Mouse (Mus musculus) gonadal fat pad, adult 2 months (tissue): Measurements from ENCODE around the gene Cask. TPM values are rescaled to one million over a fixed set of nuclear protein-coding genes. Genes with fewer than 3 reads are reported as not detected.

ENCODE experiments used
- DNase-seq: peaks from one replicate; pipeline ENCODE4 v3.0.0-alpha.2; 2012; ENCODE audit warnings: low read depth
- polyA plus RNA-seq: library from polyadenylated mRNA; depleted of rRNA; stranded (reverse); fragments of >200 nt; gene quantifications from 2 replicates; pipeline ENCODE4 v1.2.3, GENCODE M21; 2012

The Cask gene
- polyA plus RNA-seq, 1 experiment = 5.1 TPM

GRCm38 (mm10) chrX:13720296-13720829, 130.8 kb downstream of the Cask start:
- no peak for DNase-seq

DNA sequence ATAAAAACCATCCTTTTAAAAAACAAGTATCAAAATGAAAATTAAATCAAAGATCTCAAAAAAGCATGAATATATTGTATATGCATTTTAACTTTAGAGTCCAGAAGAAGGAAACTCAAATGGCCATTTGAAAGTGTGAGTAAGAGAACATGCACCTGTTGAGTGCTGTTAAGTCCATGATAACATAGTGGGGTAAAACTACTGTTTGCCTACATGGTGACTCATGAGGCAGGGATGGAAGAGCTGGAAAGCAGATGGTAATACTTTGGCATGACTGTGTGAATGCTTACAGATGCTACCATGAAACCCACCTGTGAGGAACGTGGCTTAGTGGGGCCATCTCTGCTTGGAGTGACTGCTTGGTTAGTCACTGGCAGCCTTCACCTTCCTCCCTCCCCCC, 132.9 kb downstream of the Cask start:
- no peak for DNase-seq

DNA sequence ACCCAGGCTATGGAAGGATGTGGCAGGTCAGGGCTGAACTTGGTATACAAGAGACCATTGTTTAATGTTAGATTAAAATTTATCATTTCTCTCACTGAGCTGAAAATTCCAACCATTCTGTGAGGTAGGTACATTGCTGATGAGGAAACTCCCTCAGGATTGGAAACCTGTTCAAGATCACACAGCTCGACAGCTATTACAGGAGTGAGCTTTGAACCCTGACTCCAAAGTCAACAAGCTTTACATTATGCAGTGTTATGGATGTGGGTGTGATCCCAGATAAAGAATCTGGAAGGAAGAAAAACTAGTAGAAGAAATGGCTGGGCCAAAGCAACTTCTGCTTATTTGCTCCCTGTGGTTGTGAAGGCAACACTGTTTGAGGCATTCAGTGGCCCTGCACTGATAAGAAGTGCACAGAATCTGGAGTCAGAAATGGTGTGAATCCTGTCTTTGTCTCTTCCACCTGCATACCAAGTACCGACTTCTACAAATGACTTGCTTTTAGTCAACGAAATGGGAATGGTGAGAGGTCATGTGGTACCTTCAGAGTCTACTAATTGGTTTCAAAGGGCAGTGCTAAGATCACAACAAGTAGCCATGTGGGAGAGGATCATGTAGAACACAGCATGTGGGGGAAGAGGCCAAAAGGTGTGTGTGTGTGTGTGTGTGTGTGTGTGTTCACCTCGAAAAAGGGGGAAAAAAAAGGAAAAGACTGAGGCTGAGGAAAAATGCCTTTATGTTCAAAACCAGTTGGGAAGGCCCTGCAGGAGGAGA, 134.2 kb downstream of the Cask start:
- no peak for DNase-seq

GRCm38 (mm10) chrX:13710174-13710573, 141.0 kb downstream of the Cask start:
- no peak for DNase-seq

- no peak for DNase-seq
Measured at GRCm38 (mm10) chrX:13705051-13705450, 146.1 kb downstream of the Cask start.

GRCm38 (mm10) chrX:13700681-13701080, 150.5 kb downstream of the Cask start:
- DNase-seq = no peak

DNA sequence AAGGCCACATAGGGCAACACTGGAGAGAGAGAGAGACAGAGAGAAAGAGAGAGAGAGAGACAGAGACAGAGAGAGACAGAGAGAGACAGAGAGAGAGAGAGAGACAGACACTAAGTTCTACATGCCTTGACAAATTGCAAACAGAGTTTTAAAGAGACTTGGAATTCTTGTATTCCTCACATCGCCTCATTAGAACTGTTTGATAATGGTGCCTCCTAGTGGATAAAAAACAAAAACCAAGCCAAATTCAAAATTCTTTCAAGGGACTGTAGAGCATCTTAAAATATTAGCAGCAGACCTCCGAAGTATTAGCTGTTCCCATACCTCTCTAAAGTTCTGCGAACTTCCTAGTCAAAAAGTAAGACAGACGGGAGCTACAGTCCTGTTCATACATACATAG, 159.3 kb downstream of the Cask start:
- no peak for DNase-seq

GRCm38 (mm10) chrX:13688356-13688755, 162.8 kb downstream of the Cask start:
- DNase-seq = no peak

- no peak for DNase-seq
Measured at GRCm38 (mm10) chrX:13686589-13686988, 164.6 kb downstream of the Cask start.

DNA sequence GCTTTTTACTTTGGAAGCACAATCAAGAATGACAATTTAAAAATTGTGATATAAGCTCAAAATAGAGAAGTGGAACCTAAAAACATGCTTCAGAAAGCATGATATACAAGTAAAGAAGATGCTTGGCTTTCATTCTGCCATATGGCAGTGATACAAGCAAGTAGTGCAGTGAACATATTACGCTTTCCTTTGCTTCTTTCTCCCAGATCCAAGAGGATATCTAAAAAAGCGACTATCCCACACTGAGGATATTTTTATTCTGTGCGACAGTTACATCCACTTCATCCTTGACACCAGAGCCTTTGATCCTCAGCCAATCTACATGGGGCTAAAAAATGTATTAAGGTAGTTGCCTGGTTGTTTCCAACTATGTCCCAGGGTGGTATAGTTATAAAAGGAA, 169.4 kb downstream of the Cask start:
- DNase-seq = no peak

DNA sequence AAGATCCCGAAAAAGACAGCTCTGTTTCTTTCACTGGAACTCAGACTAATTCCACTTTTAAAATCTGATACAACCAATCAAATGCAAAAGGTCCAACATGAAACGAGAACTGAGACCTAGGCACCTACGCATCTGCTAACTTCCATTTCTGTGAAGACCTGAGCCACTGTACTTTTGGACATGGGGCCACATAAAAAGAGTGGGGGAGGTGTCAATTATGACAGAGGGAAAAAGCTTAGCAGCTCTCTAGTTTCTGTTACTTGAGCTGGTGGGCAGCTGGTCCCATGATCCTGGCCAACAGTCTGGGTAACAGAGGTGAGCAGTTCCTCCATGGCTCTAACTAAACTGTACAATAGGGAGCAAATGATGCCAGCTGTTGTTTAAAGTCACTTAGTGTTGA, 178.2 kb downstream of the Cask start:
- DNase-seq = no peak

DNA sequence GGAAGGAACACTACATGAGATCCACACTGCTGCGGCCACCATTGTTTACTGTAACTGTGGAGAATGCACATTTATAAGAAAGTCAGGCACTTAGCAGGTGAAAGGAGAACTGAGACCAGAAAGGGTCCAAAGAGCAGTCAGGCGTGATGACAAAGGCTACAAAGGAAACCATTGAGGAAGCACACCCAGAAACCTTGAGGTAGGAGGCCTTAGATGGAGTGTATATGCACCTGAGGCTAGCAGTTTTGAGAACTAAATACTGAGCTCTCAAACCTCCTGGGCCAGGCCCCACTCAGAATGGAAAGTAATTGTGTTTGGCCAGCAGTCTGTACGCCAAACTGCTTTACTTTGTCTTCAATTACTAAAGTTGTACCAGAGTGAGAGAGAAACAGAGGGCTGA, 180.8 kb downstream of the Cask start:
- no peak for DNase-seq

GRCm38 (mm10) chrX:13668867-13669266, 182.3 kb downstream of the Cask start:
- no peak for DNase-seq

DNA sequence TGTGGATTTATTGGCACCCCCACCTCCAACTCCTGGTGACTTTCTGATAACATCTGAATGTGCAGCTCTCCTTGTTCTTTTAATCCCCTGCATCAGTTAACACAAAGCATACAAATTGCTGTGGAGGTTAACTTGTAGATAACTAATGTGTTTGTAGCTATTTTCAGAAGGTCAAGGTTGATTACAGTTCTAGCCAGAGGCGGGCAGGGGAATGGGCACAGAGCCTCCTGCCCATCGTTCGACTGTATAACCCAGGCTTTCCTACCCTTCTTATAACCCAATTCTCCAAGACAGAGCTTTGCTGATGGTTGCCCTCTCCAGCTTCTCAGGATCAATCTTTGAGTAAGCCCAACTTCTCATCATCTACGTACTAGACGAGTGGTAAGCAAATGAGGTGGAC, 190.1 kb downstream of the Cask start, which contains the start of gene Gpr82:
TSS of gene Gpr82 (plus strand) at position 301 of the 400 bp plus-strand sequence.
- no peak for DNase-seq

DNA sequence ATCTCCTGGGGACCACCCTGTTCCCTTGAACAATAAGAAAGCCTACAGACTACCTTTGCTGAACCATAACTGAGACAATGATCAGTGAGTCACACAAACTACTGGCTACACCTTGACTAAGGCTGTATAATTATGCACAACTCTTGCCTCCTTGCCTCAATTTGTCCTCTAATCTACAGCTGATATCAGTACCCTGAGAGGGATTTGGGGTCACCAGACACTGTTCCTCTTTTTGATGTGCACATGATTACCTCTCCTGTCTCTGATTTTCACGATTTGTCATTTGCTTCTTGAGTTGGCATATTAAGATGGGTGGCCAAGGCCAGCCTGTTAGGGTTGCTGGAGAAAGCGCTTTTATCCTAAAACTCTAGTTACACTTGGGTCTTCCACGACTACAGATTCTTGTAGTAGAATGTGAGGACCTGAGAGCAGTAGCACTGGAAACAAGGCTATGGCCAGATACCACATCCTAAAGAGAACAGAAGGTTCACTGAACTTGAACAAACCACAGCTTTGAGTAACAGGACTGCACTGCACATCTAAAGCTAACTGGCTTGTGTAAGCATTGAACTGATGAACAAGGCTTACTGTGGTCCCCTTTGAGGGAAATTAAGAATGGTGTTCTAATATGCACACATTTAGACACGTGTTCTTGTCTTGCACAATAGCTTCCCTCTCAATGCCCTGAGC, 191.8 kb downstream of the Cask start:
- no peak for DNase-seq

- DNase-seq = no peak
Measured at GRCm38 (mm10) chrX:13658616-13659140, 192.5 kb downstream of the Cask start.

DNA sequence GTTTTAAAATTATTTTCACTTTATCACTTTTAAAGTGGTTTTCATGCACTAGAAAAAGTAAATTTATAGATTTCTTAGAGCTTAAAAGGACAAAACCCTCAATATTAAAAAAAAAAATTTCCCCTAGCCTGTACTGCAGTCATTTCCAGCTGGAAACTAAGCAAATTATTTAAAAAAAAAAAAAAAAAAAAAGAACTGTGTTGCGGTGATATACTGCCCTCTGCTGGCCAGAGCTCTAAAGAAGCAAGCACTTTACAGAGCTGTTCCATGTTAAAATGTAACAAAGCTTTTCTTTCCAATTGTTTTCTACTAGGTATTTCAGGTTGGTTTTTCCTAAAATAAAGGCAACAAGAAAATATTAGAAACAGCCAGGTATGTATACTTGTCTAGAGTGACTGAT, 194.4 kb downstream of the Cask start:
- DNase-seq = no peak

- DNase-seq = no peak
Measured at GRCm38 (mm10) chrX:13655906-13656305, 195.3 kb downstream of the Cask start.

DNA sequence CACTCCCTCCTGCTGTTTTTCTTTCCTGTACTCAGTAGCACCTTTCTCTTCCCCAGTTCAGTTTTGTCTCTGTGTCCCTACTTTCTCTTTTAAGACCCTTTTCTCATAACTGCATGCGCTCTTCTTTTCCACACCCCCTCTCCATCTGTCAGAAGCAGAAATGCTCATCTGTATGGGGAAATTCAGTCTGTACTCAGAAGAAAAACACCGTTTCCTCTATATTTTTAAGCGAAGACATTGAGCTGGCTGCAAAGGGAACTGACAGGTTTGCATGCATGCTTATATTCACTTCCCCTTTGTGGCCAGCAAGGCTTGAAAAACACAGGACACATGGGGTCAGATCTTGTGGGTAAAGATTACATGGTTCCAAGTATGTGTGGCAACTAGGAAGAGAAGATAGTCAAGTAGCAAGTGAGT, 196.2 kb downstream of the Cask start:
- no peak for DNase-seq

DNA sequence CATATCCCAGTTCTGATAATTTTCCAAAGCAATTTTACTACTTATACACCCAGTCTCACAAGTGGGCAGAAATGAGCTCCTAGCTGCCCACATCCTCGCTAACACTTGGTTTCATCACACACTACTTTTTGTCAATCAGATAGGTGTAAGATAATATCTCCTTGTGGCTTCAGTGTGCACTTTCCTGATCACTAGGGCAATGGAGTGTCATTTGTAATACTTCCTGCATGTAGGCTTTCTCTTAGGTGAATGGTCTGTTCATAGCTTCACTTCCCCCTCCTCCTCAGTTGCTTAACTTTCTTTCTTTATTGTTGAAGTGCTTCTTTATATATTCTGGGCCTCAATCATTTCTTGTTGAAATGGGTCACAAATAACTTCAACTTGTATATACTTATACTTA, 198.9 kb downstream of the Cask start:
- DNase-seq = no peak

DNA sequence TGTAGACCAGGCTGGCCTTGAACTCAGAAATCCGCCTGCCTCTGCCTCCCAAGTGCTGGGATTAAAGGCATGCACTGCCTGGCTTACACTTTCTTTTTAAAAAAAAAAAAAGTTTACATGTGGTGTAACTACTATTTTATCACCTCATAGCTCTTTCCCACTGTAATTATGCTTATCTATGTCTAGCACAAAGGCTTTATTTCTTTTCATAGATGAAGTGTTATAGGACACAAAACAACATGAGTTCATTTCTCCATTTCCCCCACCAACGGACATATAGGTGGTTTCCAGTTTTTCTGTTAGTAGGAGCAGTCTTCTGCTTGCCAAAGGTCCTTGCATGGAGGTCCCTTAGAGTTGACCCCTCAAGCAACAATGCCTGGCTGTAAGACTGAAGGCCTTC, 199.3 kb downstream of the Cask start:
- DNase-seq = no peak

DNA sequence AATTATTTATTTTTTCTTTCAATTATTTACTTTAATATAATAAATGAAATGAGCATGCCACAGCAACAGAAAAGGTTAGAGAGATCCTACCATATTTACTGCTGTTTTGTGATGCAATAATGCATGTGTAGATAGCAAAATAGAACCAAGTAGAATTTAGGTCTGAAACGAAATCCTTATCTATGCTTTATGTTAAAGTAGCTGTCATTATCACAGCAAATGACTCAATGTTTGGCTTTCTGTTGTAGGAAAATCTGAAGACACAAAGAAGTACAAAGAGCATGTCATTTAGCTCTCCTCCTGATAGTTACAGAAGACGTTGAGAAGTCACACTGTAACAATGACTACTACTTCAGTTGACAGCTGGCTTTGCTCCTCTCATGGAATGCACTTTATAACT, 212.3 kb downstream of the Cask start:
- DNase-seq = no peak

DNA sequence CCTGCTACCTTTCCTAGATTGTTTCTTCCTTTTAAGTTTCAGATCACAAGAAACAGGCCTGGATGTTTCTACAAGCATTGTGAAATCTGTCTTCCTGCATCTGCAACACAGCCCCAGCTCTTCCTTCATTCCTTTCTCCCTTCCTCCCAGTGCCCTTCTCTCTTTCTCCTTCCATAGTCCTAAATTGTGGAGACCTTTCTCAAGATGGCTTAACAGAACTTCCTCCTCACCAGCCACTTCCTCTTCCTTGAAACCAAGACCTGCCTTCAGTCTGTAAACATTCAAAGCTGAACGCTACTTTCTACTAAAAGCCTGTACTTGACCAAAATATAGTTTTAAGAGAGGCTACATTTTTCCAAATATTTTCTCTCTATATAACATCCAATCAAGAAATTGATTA, 214.8 kb downstream of the Cask start:
- no peak for DNase-seq
